ENCODE assay signal across 7 mouse cellular contexts in genomic region chr8:47533344-47534125, GRCm38 (mm10). TPM values are rescaled to one million over a fixed set of nuclear protein-coding genes. Genes with fewer than 3 reads are reported as not detected.
A peak's percentile ranks its signal among the peaks of the same experiment; 100 is the strongest.
DNase-seq lines count a peak whose midpoint lies in the region; ATAC-seq lines count a peak whose summit lies in the region.

TSS of gene Trappc11 (minus strand) at chr8:47533470.
TSS of gene Rwdd4a (plus strand) at chr8:47533664.

- H3K36me3 ChIP-seq in intestine, embryonic 16.5 days (ENCODE audit: control insufficient read depth, insufficient read depth, low read length): peaks cover 7% of the 10 kb centered on the region
- peaks cover 6% of the 10 kb centered on the region; the same call in 1 of the 2 replicates for H3K36me3 ChIP-seq in midbrain, embryonic 11.5 days (ENCODE audit: control insufficient read depth, insufficient read depth, low read length)

- intact Hi-C loops in left cerebral cortex, postnatal 36 days (cut with DNase I): loop anchor here (5.0 kb wide), 2 partner anchors 139 to 159 kb away; no protein-coding TSS in a partner anchor

- peak; percentile 100 for ATAC-seq in intestine, embryonic 16.5 days
- peak; percentile 100 for ATAC-seq in midbrain, embryonic 11.5 days (ENCODE audit: low FRiP score)

- H3K27me3 ChIP-seq in intestine, embryonic 16.5 days (replicated peaks; ENCODE audit: control insufficient read depth, insufficient read depth, low read length): no peaks in the 10 kb centered on the region
- no peaks in the 10 kb centered on the region for H3K27me3 ChIP-seq in midbrain, embryonic 11.5 days (ENCODE audit: control insufficient read depth, insufficient read depth, low read length)

- no peaks in the 10 kb centered on the region for H3K9me3 ChIP-seq in intestine, embryonic 16.5 days (ENCODE audit: control insufficient read depth, low read length)
- no peaks in the 10 kb centered on the region for H3K9me3 ChIP-seq in midbrain, embryonic 11.5 days (ENCODE audit: control insufficient read depth, low read length)

- H3K9ac ChIP-seq in intestine, embryonic 16.5 days (ENCODE audit: low read depth, low read length): peak within 1 kb of the TSS; percentile 91
- peak within 1 kb of the TSS; percentile 86 for H3K9ac ChIP-seq in midbrain, embryonic 11.5 days (ENCODE audit: low read length)

- peak within 1 kb of the TSS; percentile 90 for H3K4me3 ChIP-seq in intestine, embryonic 16.5 days (ENCODE audit: low read length)
- peak within 1 kb of the TSS; percentile 73 for H3K4me3 ChIP-seq in midbrain, embryonic 11.5 days (ENCODE audit: low read depth, low read length)

- H3K27ac ChIP-seq in intestine, embryonic 16.5 days (ENCODE audit: low read length): peak within 1 kb of the TSS; percentile 85
- peak within 1 kb of the TSS; percentile 70; the same call in 1 of the 2 replicates for H3K27ac ChIP-seq in midbrain, embryonic 11.5 days (ENCODE audit: low read depth, low read length)

- DNase-seq in adrenal gland, adult 8-10 months: peak; percentile 97
- peak; percentile 95 for DNase-seq in embryo, embryonic 9.5 days (ENCODE audit: extremely low spot score)
- DNase-seq in gastrocnemius, postnatal 4 days (ENCODE audit: low spot score in 2 of 2): peak; percentile 80 to 93
- peak; percentile 94 to 95 for DNase-seq in left cerebral cortex, postnatal 36 days (ENCODE audit: low spot score in 2 of 2)
- peak; percentile 99 for DNase-seq in midbrain, embryonic 11.5 days (ENCODE audit: low spot score, missing footprints)
- peak; percentile 98 for DNase-seq in skeletal muscle tissue, adult 2 months (ENCODE audit: low read depth, low spot score)

- under 1% methylated on average over 65 of the region's 65 CpGs for WGBS in intestine, embryonic 16.5 days
- WGBS in midbrain, embryonic 11.5 days: under 1% methylated on average over 65 of the region's 65 CpGs

- peaks cover 9% of the 10 kb centered on the region for H3K4me1 ChIP-seq in intestine, embryonic 16.5 days (ENCODE audit: control insufficient read depth, insufficient read depth, low read length)
- peaks cover 8% of the 10 kb centered on the region for H3K4me1 ChIP-seq in midbrain, embryonic 11.5 days (ENCODE audit: control insufficient read depth, insufficient read depth, low read length)

- H3K4me2 ChIP-seq in intestine, embryonic 16.5 days (ENCODE audit: low read depth, low read length): peak within 1 kb of the TSS; percentile 70
- peak within 1 kb of the TSS; percentile 87 for H3K4me2 ChIP-seq in midbrain, embryonic 11.5 days

RNA-seq across cellular contexts. Expression of gene Trappc11, which starts in this region (rescaled TPM):
- total RNA-seq in adrenal gland, adult 8-10 months (2022): 10 to 100 TPM; 43.1 to 48.6 (median 44.6) TPM
- 10 to 100 TPM; 22.5 to 25.7 TPM for total RNA-seq in gastrocnemius, postnatal 4 days (2021)
- 26.1 and 28.3 TPM in 2 replicates for polyA plus RNA-seq in intestine, embryonic 16.5 days (2015; fragmentation: Nextera tagmentation; extraction: Ambion mirVana)
- 10 to 100 TPM; 52.8 to 58.9 TPM for total RNA-seq in left cerebral cortex, postnatal 36 days (2021)
- 47.0 and 47.8 TPM in 2 replicates for polyA plus RNA-seq in midbrain, embryonic 11.5 days (2014; fragmentation: Nextera tagmentation; extraction: Ambion mirVana)

RNA-seq across cellular contexts. Expression of gene Rwdd4a, which starts in this region (rescaled TPM):
- 10 to 100 TPM; 49.0 to 56.7 (median 56.1) TPM for total RNA-seq in adrenal gland, adult 8-10 months (2022)
- 10 to 100 TPM; 31.4 to 34.1 TPM for total RNA-seq in gastrocnemius, postnatal 4 days (2021)
- polyA plus RNA-seq in intestine, embryonic 16.5 days (2015; fragmentation: Nextera tagmentation; extraction: Ambion mirVana): 30.4 and 34.9 TPM in 2 replicates
- 10 to 100 TPM; 29.3 to 30.1 TPM for total RNA-seq in left cerebral cortex, postnatal 36 days (2021)
- polyA plus RNA-seq in midbrain, embryonic 11.5 days (2014; fragmentation: Nextera tagmentation; extraction: Ambion mirVana): 49.0 and 50.5 TPM in 2 replicates

Comparison
In these comparisons a context has a peak if more than half of its experiments do, and no peak if none do; other contexts are left out.
1. Peak in every context shown above with its lines: DNase-seq, ATAC-seq, H3K4me3 ChIP-seq and H3K27ac ChIP-seq.